Comparison of ENCODE assay signal across 9 mouse cellular contexts in the genomic region with DNA sequence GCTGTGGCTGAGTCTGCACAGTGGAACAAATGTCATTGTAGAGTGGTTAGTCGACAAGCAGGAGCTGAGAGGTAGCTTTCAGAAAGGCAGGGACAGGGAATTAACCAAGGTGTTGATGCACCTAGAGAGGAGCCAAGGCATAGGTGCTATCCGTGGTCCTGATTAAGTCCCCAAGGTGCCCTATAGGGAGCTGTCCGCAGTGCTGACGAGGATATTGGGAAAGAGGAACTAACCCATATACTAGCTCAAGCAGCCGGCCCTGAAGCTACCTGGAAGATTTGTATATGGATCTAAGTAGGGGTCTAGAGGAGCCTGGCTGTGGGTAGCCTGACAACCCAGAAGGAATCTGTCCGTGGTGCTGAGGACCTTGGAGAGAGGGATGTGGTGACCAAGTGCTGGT. TPM values are rescaled to one million over a fixed set of nuclear protein-coding genes. Genes with fewer than 3 reads are reported as not detected.
DNase-seq lines count a peak whose midpoint lies in the region; ATAC-seq lines count a peak whose summit lies in the region.
"Had no signal": no experiment of that assay in that cellular context is flagged by ENCODE, and none has a peak within 500 bp of the region (broad histone marks: within the 10 kb centered on the region; RNA-seq: fewer than 3 reads in every experiment).

No protein-coding gene starts in this region.

- H3K4me3 ChIP-seq in limb, embryonic 10.5 days, result no peak overlapping the region
- no peak overlapping the region for H3K4me3 ChIP-seq in forebrain, embryonic 16.5 days (replicated peaks; ENCODE audit: low read length)
- H3K4me3 ChIP-seq: liver, embryonic 15.5 days had no signal

- no peaks in the 10 kb centered on the region for H3K36me3 ChIP-seq in limb, embryonic 10.5 days
- no peaks in the 10 kb centered on the region for H3K36me3 ChIP-seq in forebrain, embryonic 16.5 days (ENCODE audit: control insufficient read depth, insufficient read depth)
- H3K36me3 ChIP-seq: liver, embryonic 15.5 days had no signal

- 9% methylated on average over 6 of the region's 6 CpGs for WGBS in limb, embryonic 10.5 days
- 12% methylated on average over 6 of the region's 6 CpGs for WGBS in forebrain, embryonic 16.5 days

- no peaks in the 10 kb centered on the region for H3K9me3 ChIP-seq in limb, embryonic 10.5 days (replicated peaks)
- no peaks in the 10 kb centered on the region for H3K9me3 ChIP-seq in forebrain, embryonic 16.5 days (ENCODE audit: control insufficient read depth, low read length)
- H3K9me3 ChIP-seq: liver, embryonic 15.5 days had no signal

- H3K9ac ChIP-seq in forebrain, embryonic 16.5 days (replicated peaks; ENCODE audit: low read depth, low read length), result no peak overlapping the region
- H3K9ac ChIP-seq: liver, embryonic 15.5 days had no signal

- H3K27me3 ChIP-seq in limb, embryonic 10.5 days (ENCODE audit: low read depth, poor library complexity, severe bottlenecking), result no peaks in the 10 kb centered on the region
- H3K27me3 ChIP-seq in forebrain, embryonic 16.5 days (replicated peaks; ENCODE audit: control insufficient read depth, insufficient read depth, low read length), result no peaks in the 10 kb centered on the region
- H3K27me3 ChIP-seq: liver, embryonic 15.5 days had no signal

- H3K27ac ChIP-seq in limb, embryonic 10.5 days, result no peak overlapping the region
- H3K27ac ChIP-seq in forebrain, embryonic 16.5 days (ENCODE audit: low read length), result no peak overlapping the region
- H3K27ac ChIP-seq: liver, embryonic 15.5 days had no signal

- ATAC-seq in forebrain, embryonic 16.5 days, result no peak

- no peak overlapping the region for H3K4me2 ChIP-seq in forebrain, embryonic 16.5 days (ENCODE audit: low read length)
- H3K4me2 ChIP-seq: liver, embryonic 15.5 days had no signal

- no peaks in the 10 kb centered on the region for H3K4me1 ChIP-seq in limb, embryonic 10.5 days
- no peaks in the 10 kb centered on the region for H3K4me1 ChIP-seq in forebrain, embryonic 16.5 days (replicated peaks; ENCODE audit: control insufficient read depth, insufficient read depth, low read length)
- H3K4me1 ChIP-seq: liver, embryonic 15.5 days had no signal

- peak; percentile 72 for DNase-seq in adrenal gland, postnatal 10 days
- DNase-seq in adrenal gland, adult 8-10 months, result no peak
- peak; percentile 80 to 82 for DNase-seq in B cell, adult 2 months
- peak; percentile 60 for DNase-seq in embryo, embryonic 9.5 days (ENCODE audit: extremely low spot score)
- peak; percentile 77 for DNase-seq in limb, embryonic 10.5 days (ENCODE audit: low spot score)
- DNase-seq in spleen, postnatal 4 days (ENCODE audit: low spot score in 2 of 2), result peak; percentile 60 to 80
- DNase-seq in cerebellum, adult 11 months, result no peak

RNA-seq across cellular contexts. Expression of a gene that starts 11.3 kb away (rescaled TPM):
- total RNA-seq in adrenal gland, postnatal 10 days (2021), result 10 to 100 TPM; 17.1 to 28.0 TPM
- total RNA-seq in adrenal gland, adult 8-10 months (2022), result 10 to 100 TPM; 17.8 to 48.3 (median 32.4) TPM
- polyA plus RNA-seq in limb, embryonic 10.5 days (2016; fragmentation: Nextera tagmentation; extraction: Ambion mirVana), result 1.7 and 1.8 TPM in 2 replicates
- 4.6 and 8.8 TPM in 2 replicates for polyA plus RNA-seq in forebrain, embryonic 16.5 days (2015; fragmentation: Nextera tagmentation; extraction: Ambion mirVana)

RNA-seq across cellular contexts. Expression of a gene that starts 22.4 kb away (rescaled TPM):
- total RNA-seq in adrenal gland, postnatal 10 days (2021), result 1 to 10 TPM; 5.0 to 5.3 TPM
- total RNA-seq in adrenal gland, adult 8-10 months (2022), result 1 to 10 TPM; 2.7 to 4.8 (median 3.2) TPM
- polyA plus RNA-seq in limb, embryonic 10.5 days (2016; fragmentation: Nextera tagmentation; extraction: Ambion mirVana), result 2.4 and 2.9 TPM in 2 replicates
- polyA plus RNA-seq in forebrain, embryonic 16.5 days (2015; fragmentation: Nextera tagmentation; extraction: Ambion mirVana), result 16.6 and 20.2 TPM in 2 replicates

RNA-seq across cellular contexts. Expression of a gene that starts 30.8 kb away (rescaled TPM):
- total RNA-seq in adrenal gland, postnatal 10 days (2021), result 10 to 100 TPM; 32.6 to 38.2 TPM
- 10 to 100 TPM; 27.8 to 43.1 (median 35.8) TPM for total RNA-seq in adrenal gland, adult 8-10 months (2022)
- polyA plus RNA-seq in limb, embryonic 10.5 days (2016; fragmentation: Nextera tagmentation; extraction: Ambion mirVana), result 103 and 121 TPM in 2 replicates
- polyA plus RNA-seq in forebrain, embryonic 16.5 days (2015; fragmentation: Nextera tagmentation; extraction: Ambion mirVana), result 59.6 and 60.4 TPM in 2 replicates

RNA-seq across cellular contexts. Expression of a gene that starts 38.8 kb away (rescaled TPM):
- not detected for total RNA-seq in adrenal gland, postnatal 10 days (2021)
- total RNA-seq in adrenal gland, adult 8-10 months (2022), result not detected
- not detected in 2 replicates for polyA plus RNA-seq in limb, embryonic 10.5 days (2016; fragmentation: Nextera tagmentation; extraction: Ambion mirVana)
- not detected in 2 replicates for polyA plus RNA-seq in forebrain, embryonic 16.5 days (2015; fragmentation: Nextera tagmentation; extraction: Ambion mirVana)
- polyA plus RNA-seq: liver, embryonic 15.5 days had no signal

RNA-seq across cellular contexts. Expression of a gene that starts 41.3 kb away (rescaled TPM):
- total RNA-seq in adrenal gland, postnatal 10 days (2021), result 100 to 1,000 TPM; 136 to 143 TPM
- 100 to 1,000 TPM; 152 to 182 (median 170) TPM for total RNA-seq in adrenal gland, adult 8-10 months (2022)
- 415 and 453 TPM in 2 replicates for polyA plus RNA-seq in limb, embryonic 10.5 days (2016; fragmentation: Nextera tagmentation; extraction: Ambion mirVana)
- polyA plus RNA-seq in forebrain, embryonic 16.5 days (2015; fragmentation: Nextera tagmentation; extraction: Ambion mirVana), result 260 and 268 TPM in 2 replicates

Comparison
In these comparisons a context has a peak if more than half of its experiments do, and no peak if none do; other contexts are left out.
1. DNase-seq: peak in adrenal gland, postnatal 10 days (single experiment), B cell, adult 2 months (2 of 2), embryo, embryonic 9.5 days (single experiment), limb, embryonic 10.5 days (single experiment) and spleen, postnatal 4 days (2 of 2); none in adrenal gland, adult 8-10 months (single experiment) and cerebellum, adult 11 months (single experiment).